Mouse (Mus musculus) ES-E14 (cell line): ENCODE measurements around the gene Smc1a. TPM values are rescaled to one million over a fixed set of nuclear protein-coding genes. Genes with fewer than 3 reads are reported as not detected.

Source experiments
- DNase-seq: peaks from one replicate; pipeline ENCODE4 v3.0.0-alpha.2; 2013; ENCODE audit warnings: low read depth, low spot score
- H3K27ac ChIP-seq: 2 replicates; pipeline ENCODE4 v1.5.1; 2012; ENCODE audit warnings: low read depth, mild to moderate bottlenecking, low read length, moderate library complexity, mixed read lengths; ENCODE audit not compliant: poor library complexity, insufficient read depth, severe bottlenecking
- H3K36me3 ChIP-seq: 2 replicates; pipeline ENCODE4 v1.6.1; 2012; ENCODE audit warnings: mild to moderate bottlenecking, low read length, moderate library complexity, mixed read lengths; ENCODE audit not compliant: control insufficient read depth, poor library complexity, insufficient read depth, severe bottlenecking
- H3K4me1 ChIP-seq, 2 experiments: fragments of 150-350 bp in 1 of 2; sonication (generic) in 1 of 2; 2 replicates each; pipeline ENCODE4 v1.6.1; 2012; ENCODE audit warnings: low read length in 2 of 2, mild to moderate bottlenecking in 1 of 2, mixed read lengths in 1 of 2; ENCODE audit not compliant: control insufficient read depth in 2 of 2, insufficient read depth in 2 of 2, poor library complexity in 1 of 2
- H3K4me3 ChIP-seq, 2 experiments: fragments of 150-350 bp in 1 of 2; sonication (generic) in 1 of 2; 2 replicates each; pipeline ENCODE4 v1.5.1; 2012; ENCODE audit warnings: low read length in 2 of 2, low read depth in 1 of 2, mild to moderate bottlenecking in 1 of 2, mixed read lengths in 1 of 2; ENCODE audit not compliant: insufficient read depth in 1 of 2, poor library complexity in 1 of 2, severe bottlenecking in 1 of 2
- H3K9ac ChIP-seq: 2 replicates; pipeline ENCODE4 v1.6.1; 2012; ENCODE audit warnings: low read depth, mild to moderate bottlenecking, low read length, mixed read lengths; ENCODE audit not compliant: poor library complexity, insufficient read depth, severe bottlenecking
- H3K9me3 ChIP-seq: fragments of 150-350 bp; sonication (generic); 2 replicates; pipeline ENCODE4 v1.6.1; 2012; ENCODE audit warnings: low read depth, mild to moderate bottlenecking, low read length; ENCODE audit not compliant: control insufficient read depth, insufficient read depth
- CHD2 ChIP-seq: IDR thresholded peaks from 2 replicates; pipeline ENCODE4 v1.6.1; 2014; ENCODE audit warnings: mild to moderate bottlenecking, low read depth, low read length, inconsistent platforms
- HCFC1 ChIP-seq: IDR thresholded peaks from 2 replicates; pipeline ENCODE4 v1.6.1; 2012; ENCODE audit warnings: low read length, inconsistent platforms, borderline replicate concordance; ENCODE audit not compliant: insufficient read depth
- MAFK ChIP-seq: IDR thresholded peaks from 2 replicates; pipeline ENCODE4 v1.6.1; 2014; ENCODE audit warnings: mild to moderate bottlenecking, low read depth, low read length, inconsistent platforms; ENCODE audit not compliant: insufficient read depth
- ZC3H11A ChIP-seq: IDR thresholded peaks from 2 replicates; pipeline ENCODE4 v1.6.1; 2012; ENCODE audit warnings: low read depth, mild to moderate bottlenecking, inconsistent platforms, low read length, borderline replicate concordance
- ZNF384 ChIP-seq: IDR thresholded peaks from 2 replicates; pipeline ENCODE4 v1.6.1; 2012; ENCODE audit warnings: low read depth, low read length, inconsistent platforms
- in situ Hi-C, 2 experiments: fragments of 600-800 bp; cut with MboI; formaldehyde crosslinking; loops; one replicate each; pipeline ENCODE4 v1.15.1; 2025; ENCODE audit warnings: low sequenced_read_pairs in 2 of 2, inconsistent platforms in 1 of 2; ENCODE audit not compliant: unreplicated experiment in 2 of 2
- total RNA-seq: library from RNA; depleted of rRNA; stranded (reverse); fragments of 300-350 nt; gene quantifications from 2 replicates; pipeline ENCODE4 v1.2.3, GENCODE M21; 2012

The Smc1a gene
- total RNA-seq, 1 experiment: 63.5 TPM

DNA sequence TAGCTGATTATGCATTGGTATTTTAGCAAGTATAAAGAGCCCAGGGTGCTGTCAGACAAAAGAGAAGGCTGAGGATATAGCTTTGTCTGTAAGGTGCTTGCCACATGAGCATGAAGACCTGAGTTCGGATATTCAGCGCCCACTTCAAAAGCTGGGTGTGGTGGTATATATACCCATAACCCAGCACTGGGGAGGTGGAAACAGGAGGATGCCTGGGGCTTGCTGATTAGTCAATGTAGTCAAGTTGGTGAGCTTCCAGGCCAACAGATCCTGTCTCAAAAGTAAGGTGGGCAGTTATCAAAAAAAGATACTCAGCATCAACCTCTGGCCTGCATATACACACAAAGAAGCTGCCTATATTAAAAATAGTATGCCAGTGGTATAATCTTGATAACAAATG is 3.1 kb downstream of the Smc1a start:
- H3K4me3 ChIP-seq: no peak overlapping the region
- no peaks in the 10 kb centered on the region for H3K4me1 ChIP-seq
- no peaks in the 10 kb centered on the region for H3K9me3 ChIP-seq
- H3K36me3 ChIP-seq: no peaks in the 10 kb centered on the region; the same call in 1 of the 2 replicates
- no peak overlapping the region for H3K27ac ChIP-seq
- in situ Hi-C loops: no loop called here
- H3K9ac ChIP-seq: no peak overlapping the region
- no peak for DNase-seq
- TF ChIP-seq ZNF384 (no peak), MAFK (no peak), ZC3H11A (no peak), CHD2 (no peak), HCFC1 (no peak)

DNA sequence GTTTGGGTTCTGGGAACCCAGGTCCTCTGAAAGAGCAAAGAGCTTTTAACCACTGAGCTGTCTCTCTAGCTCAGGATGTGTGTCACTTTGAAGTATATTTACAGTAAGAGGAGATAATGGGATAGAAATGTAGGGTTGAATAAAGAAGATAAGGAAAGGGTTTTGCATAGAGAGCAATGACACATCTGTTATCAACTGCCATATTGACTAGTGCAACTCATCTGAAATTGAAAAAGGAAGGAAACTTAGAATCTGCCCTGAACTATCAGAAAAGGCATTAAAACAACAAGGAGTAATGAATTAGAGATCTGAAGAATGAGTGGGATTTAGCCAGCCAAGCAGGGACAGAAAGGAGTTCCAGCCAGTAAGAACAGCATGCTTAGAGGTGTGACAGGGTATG is 23.6 kb downstream of the Smc1a start:
- Histone ChIP-seq H3K9me3 (no peaks in the 10 kb centered on the region), H3K27ac (no peak overlapping the region), H3K4me3 (no peak overlapping the region), H3K4me1 (no peaks in the 10 kb centered on the region), H3K36me3 (peaks cover 3% of the 10 kb centered on the region), H3K9ac (no peak overlapping the region)
- DNase-seq: no peak
- TF ChIP-seq CHD2 (no peak), MAFK (no peak), ZNF384 (no peak), ZC3H11A (no peak), HCFC1 (no peak)
- in situ Hi-C loops: no loop called here

GRCm38 (mm10) chrX:152047230-152047629 is 31.0 kb downstream of the Smc1a start:
- Histone ChIP-seq H3K36me3 (peaks cover 7% of the 10 kb centered on the region), H3K9me3 (no peaks in the 10 kb centered on the region), H3K9ac (no peak overlapping the region), H3K4me3 (no peak overlapping the region), H3K4me1 (no peaks in the 10 kb centered on the region), H3K27ac (no peak overlapping the region)
- TF ChIP-seq HCFC1: no peak
- TF ChIP-seq ZC3H11A: no peak
- no peak for TF ChIP-seq CHD2
- no peak for TF ChIP-seq MAFK
- TF ChIP-seq ZNF384: no peak
- no peak for DNase-seq
- in situ Hi-C loops: no loop called here

GRCm38 (mm10) chrX:152052546-152052945 is 36.3 kb downstream of the Smc1a start:
- Histone ChIP-seq H3K4me3 (no peak overlapping the region), H3K36me3 (peaks cover 6% of the 10 kb centered on the region), H3K9me3 (no peaks in the 10 kb centered on the region), H3K4me1 (no peaks in the 10 kb centered on the region), H3K9ac (no peak overlapping the region), H3K27ac (no peak overlapping the region)
- TF ChIP-seq CHD2 (no peak), ZC3H11A (no peak), ZNF384 (no peak), HCFC1 (no peak), MAFK (no peak)
- DNase-seq: no peak
- in situ Hi-C loops: no loop called here

DNA sequence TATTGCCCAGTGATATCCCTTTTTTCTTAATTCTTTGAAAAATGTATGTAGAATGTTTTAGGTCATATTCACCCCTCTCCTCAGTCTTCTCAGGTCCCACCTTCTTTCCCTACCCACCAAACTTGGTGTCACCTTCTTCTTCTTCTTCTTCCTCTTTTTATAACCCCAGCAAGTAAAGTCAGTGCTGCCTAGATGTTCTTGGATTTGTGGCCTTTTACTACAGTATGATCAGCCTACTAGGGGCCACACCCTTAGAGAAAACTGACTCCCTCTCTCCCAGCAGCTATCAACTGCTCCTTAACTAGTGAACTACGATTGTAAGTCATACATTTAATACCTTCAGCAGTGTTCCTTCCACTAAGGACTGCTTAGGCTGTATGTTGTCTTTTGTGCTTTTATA is 37.9 kb downstream of the Smc1a start:
- Histone ChIP-seq H3K9ac (no peak overlapping the region), H3K4me3 (no peak overlapping the region), H3K36me3 (peaks cover 4% of the 10 kb centered on the region), H3K27ac (no peak overlapping the region), H3K4me1 (no peaks in the 10 kb centered on the region), H3K9me3 (no peaks in the 10 kb centered on the region)
- in situ Hi-C loops: no loop called here
- no peak for TF ChIP-seq HCFC1
- no peak for TF ChIP-seq MAFK
- no peak for TF ChIP-seq ZNF384
- no peak for TF ChIP-seq ZC3H11A
- no peak for TF ChIP-seq CHD2
- DNase-seq: no peak
